Mouse (Mus musculus) heart, adult 2 months (tissue): ENCODE data around the gene Col25a1.

Experiments used
- CTCF ChIP-seq: fragments of 200-600 bp; IDR thresholded peaks from 2 replicates; pipeline ENCODE4 v1.8.1; 2022; ENCODE audit warnings: antibody characterized with exemption, mild to moderate bottlenecking, moderate library complexity
- EP300 ChIP-seq: fragments of 200-500 bp; IDR thresholded peaks from 2 replicates; pipeline ENCODE4 v1.6.1; 2011; ENCODE audit warnings: low read depth, low read length, control low read depth; ENCODE audit not compliant: insufficient read depth
- POLR2A ChIP-seq: fragments of 200-500 bp; IDR thresholded peaks from 2 replicates; pipeline ENCODE4 v1.6.1; 2011; ENCODE audit warnings: mild to moderate bottlenecking, low read depth, low read length, control low read depth; ENCODE audit not compliant: insufficient read depth

GRCm38 (mm10) chr3:130304827-130305226, 173.5 kb downstream of the Col25a1 start:
- TF ChIP-seq CTCF (no peak), POLR2A (no peak), EP300 (no peak)
